Mouse (Mus musculus) cerebellum, postnatal 4 days (tissue): ENCODE results near the gene Clec2i.
"Not testable (repeated sequence)": the region's sequence is repeated elsewhere in the genome, so short reads cannot be mapped to it uniquely, and the experiment has no call there.

ENCODE experiments used
- DNase-seq, 2 experiments: peaks; one replicate each; pipeline ENCODE4 v3.0.0; 2022; ENCODE audit warnings: low spot score in 2 of 2, mixed read lengths in 1 of 2

Clec2i gene

GRCm38 (mm10) chr6:128854895-128855294 is 32.5 kb upstream of the Clec2i start:
- DNase-seq, result no peak

GRCm38 (mm10) chr6:128855477-128855876 is 31.9 kb upstream of the Clec2i start:
- no peak for DNase-seq

- peak in 1 of 2 experiments; percentile 61 for DNase-seq
These were observed 31.1 kb upstream of the Clec2i start for GRCm38 (mm10) chr6:128856250-128856649.

GRCm38 (mm10) chr6:128857976-128858375 is 29.4 kb upstream of the Clec2i start:
- DNase-seq, result no peak

- no peak for DNase-seq
These were observed 18.5 kb upstream of the Clec2i start for GRCm38 (mm10) chr6:128868861-128869260.

GRCm38 (mm10) chr6:128871910-128872610 is 15.3 kb upstream of the Clec2i start:
- DNase-seq, result no peak

GRCm38 (mm10) chr6:128888834-128889233 is 1.4 kb downstream of the Clec2i start:
- no peak for DNase-seq

- no peak for DNase-seq
These were observed 3.6 kb downstream of the Clec2i start, which contains the start of gene BC035044 for GRCm38 (mm10) chr6:128890948-128891355. Gene BC035044 (minus strand): TSS chr6:128891126.

- no peak for DNase-seq
These were observed 8.1 kb downstream of the Clec2i start for GRCm38 (mm10) chr6:128895404-128896001.

GRCm38 (mm10) chr6:128900044-128900443 is 12.7 kb downstream of the Clec2i start:
- DNase-seq, result no peak

GRCm38 (mm10) chr6:128900796-128901552 is 13.6 kb downstream of the Clec2i start:
- DNase-seq, result not testable (repeated sequence)

GRCm38 (mm10) chr6:128913598-128914254 is 26.3 kb downstream of the Clec2i start:
- no peak for DNase-seq

- no peak for DNase-seq
These were observed 29.9 kb downstream of the Clec2i start for GRCm38 (mm10) chr6:128917322-128917721.

- DNase-seq, result no peak
These were observed 45.7 kb downstream of the Clec2i start for GRCm38 (mm10) chr6:128933050-128933449.

- not testable (repeated sequence) for DNase-seq
These were observed 46.7 kb downstream of the Clec2i start, which contains the start of gene Clec2g for GRCm38 (mm10) chr6:128934081-128934480. Gene Clec2g (plus strand): TSS chr6:128934381.

- not testable (repeated sequence) for DNase-seq
These were observed 48.7 kb downstream of the Clec2i start for GRCm38 (mm10) chr6:128935889-128936665.

GRCm38 (mm10) chr6:128941646-128942421 is 54.4 kb downstream of the Clec2i start:
- DNase-seq, result no peak

- DNase-seq, result no peak
These were observed 58.2 kb downstream of the Clec2i start for GRCm38 (mm10) chr6:128945564-128945963.
